Mouse (Mus musculus): Measurements from ENCODE around the gene Gm5901.

DNA sequence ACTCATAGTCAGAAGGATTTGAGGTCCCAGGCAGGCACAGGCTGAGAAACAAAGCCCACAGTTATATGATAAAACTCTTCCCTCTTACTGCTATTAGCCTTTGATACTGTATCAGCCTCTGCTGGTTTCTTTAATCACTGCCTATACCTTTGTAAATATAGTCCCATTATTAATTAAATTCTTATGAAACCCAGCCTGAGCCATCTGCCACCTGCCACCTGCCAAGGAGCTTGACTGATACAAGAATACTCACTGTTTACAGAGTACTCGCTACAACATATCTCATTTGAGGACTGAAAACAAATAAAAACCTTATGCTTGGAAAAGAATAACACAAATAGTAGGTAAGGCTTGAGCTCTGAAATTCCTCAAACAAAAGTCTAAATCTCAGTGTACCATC is 19.8 kb downstream of the Gm5901 start:
- no peak for TF ChIP-seq CTCF (IDR thresholded peaks at IDR 0.05; ENCODE audit: low read depth)
- no peak for TF ChIP-seq EP300 (IDR thresholded peaks at IDR 0.05; ENCODE audit: low read depth)

Measured in heart, postnatal 0 days (tissue).